Mouse (Mus musculus): ENCODE results near the gene Pin1rt1. TPM values are rescaled to one million over a fixed set of nuclear protein-coding genes. Genes with fewer than 3 reads are reported as not detected.
A peak's percentile ranks its signal among the peaks of the same experiment; 100 is the strongest.

The Pin1rt1 gene
- total and polyA plus RNA-seq, 3 experiments = not detected

- Histone ChIP-seq H3K4me3 (replicated peaks in 1 of 3; ENCODE audit: low read depth in 2 of 3, low read length in 2 of 3, poor library complexity in 1 of 3) (peak within 1 kb of the TSS; percentile 35 to 85 (median 38)), H3K9ac (ENCODE audit: insufficient read depth, low read depth) (peak within 1 kb of the TSS; percentile 59), H3K4me2 (ENCODE audit: insufficient read depth, low read depth, poor library complexity, severe bottlenecking) (peak within 1 kb of the TSS; percentile 69), H3K36me3 (replicated peaks in 1 of 2; ENCODE audit: control insufficient read depth in 1 of 2, insufficient read depth in 1 of 2, low read length in 1 of 2) (no peaks in the 10 kb centered on the region), H3K4me1 (ENCODE audit: control insufficient read depth in 1 of 2, insufficient read depth in 2 of 2) (peaks cover 3 to 11% of the 10 kb centered on the region in 2 experiments), H3K9me3 (replicated peaks; ENCODE audit: low read length) (no peaks in the 10 kb centered on the region), H3K27ac (ENCODE audit: insufficient read depth, low read depth) (no peak within 1 kb of the TSS), H3K27me3 (replicated peaks) (no peaks in the 10 kb centered on the region), H3K79me2 (replicated peaks; ENCODE audit: control insufficient read depth, extremely low read depth, insufficient read depth, poor library complexity, severe bottlenecking) (no peaks in the 10 kb centered on the region)
- peak; percentile 49; the same call in 1 of the 2 replicates for TF ChIP-seq TCF12 (IDR thresholded peaks at IDR 0.05; ENCODE audit: low read depth, low read length)
- no peak for TF ChIP-seq CTCF (conservative IDR thresholded peaks at IDR 0.05 in 1 of 2, IDR thresholded peaks at IDR 0.05 in 1 of 2; ENCODE audit: low read depth in 2 of 2, low read length in 2 of 2)
- TF ChIP-seq UBTF (IDR thresholded peaks at IDR 0.05; ENCODE audit: low read depth, low read length) = 0 out of 2 replicates have a peak, but pooled peaks have one; percentile 27
- TF ChIP-seq MAZ (IDR thresholded peaks at IDR 0.05; ENCODE audit: low read depth, low read length) = no peak
- peak; percentile 65 for TF ChIP-seq USF2 (conservative IDR thresholded peaks at IDR 0.05; ENCODE audit: low read depth, low read length)
- TF ChIP-seq POLR2A (IDR thresholded peaks at IDR 0.05; ENCODE audit: low read depth, low read length) = peak; percentile 77
- peak; percentile 78 for TF ChIP-seq MAX (IDR thresholded peaks at IDR 0.05; ENCODE audit: low read length)
- TF ChIP-seq BHLHE40 (IDR thresholded peaks at IDR 0.05; ENCODE audit: low read depth, low read length) = peak; percentile 53
- TF ChIP-seq USF1 (IDR thresholded peaks at IDR 0.05; ENCODE audit: low read depth, low read length) = peak; percentile 79
- peak; percentile 52; the same call in 1 of the 2 replicates for TF ChIP-seq NRF1 (IDR thresholded peaks at IDR 0.05; ENCODE audit: low read depth, low read length)
- no peak for TF ChIP-seq HCFC1 (IDR thresholded peaks at IDR 0.05; ENCODE audit: low read depth, low read length)
- TF ChIP-seq EP300 (IDR thresholded peaks at IDR 0.05; ENCODE audit: low read length) = no peak
- TF ChIP-seq ZMIZ1 (IDR thresholded peaks at IDR 0.05; ENCODE audit: low read depth, low read length) = 0 out of 2 replicates have a peak, but pooled peaks have one; percentile 35
- TF ChIP-seq IRF4 (IDR thresholded peaks at IDR 0.05; ENCODE audit: low read depth, low read length) = no peak
- peak; percentile 48; the same call in 1 of the 2 replicates for TF ChIP-seq NELFE (IDR thresholded peaks at IDR 0.05; ENCODE audit: low read depth, low read length)
- no peak for DNase-seq (ENCODE audit: extremely low read depth)
- dilution Hi-C loops (cut with MboI; ENCODE audit: extremely low pct_ligation_motif_present, extremely low pct_unique_long_range_greater_than_20kb, low sequenced_read_pairs) = no loop called here
- in situ Hi-C loops (cut with MboI; ENCODE audit: low pct_ligation_motif_present, low pct_unique_long_range_greater_than_20kb, low sequenced_read_pairs) = loop anchor here (10.0 kb wide), 1 partner anchor 58 kb away; no protein-coding TSS in a partner anchor
These were observed 26.5 kb upstream of the Pin1rt1 start, which contains the start of gene Depdc7 for GRCm38 (mm10) chr2:104742741-104743064. TSS of gene Depdc7 (minus strand) at chr2:104742878.

DNA sequence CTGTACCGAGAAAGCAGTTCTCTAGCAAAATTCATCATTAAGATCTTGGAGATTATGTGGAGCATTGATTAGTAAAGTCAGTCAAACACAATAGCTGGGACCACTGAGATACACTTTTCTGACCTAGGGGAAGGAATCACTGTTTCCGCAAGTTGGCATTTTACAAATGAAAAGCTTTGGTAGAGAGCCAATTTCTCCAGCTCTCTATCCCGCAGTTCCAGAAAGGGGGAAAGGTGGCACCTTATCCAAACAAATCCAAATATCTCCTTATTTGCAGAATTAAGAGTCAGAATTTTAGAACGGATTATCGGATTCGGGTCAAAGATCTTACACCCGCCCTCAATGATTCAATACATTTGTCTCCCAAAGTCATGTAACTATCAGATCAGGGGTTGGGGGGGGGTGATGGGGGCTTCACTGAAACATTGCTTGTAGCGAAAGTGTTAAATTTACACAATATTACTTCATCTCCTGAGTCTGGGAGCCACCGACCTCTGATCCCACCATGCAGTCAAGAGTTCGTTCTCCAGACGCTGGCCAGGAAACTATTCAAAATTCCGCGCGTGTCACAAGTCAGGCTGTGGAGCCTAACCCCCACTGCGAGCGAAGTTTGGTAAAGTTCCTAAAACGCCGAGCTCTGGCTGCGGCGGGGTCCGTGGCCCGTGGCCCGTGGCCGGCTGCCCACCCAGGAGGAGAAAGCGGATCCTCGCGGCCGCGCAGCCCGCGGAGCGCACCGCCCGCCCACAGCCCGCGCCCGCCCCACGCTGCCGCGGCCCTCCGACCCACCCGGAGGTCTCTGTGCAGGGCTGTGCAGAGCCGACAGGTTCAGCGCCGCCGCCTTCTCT, 25.9 kb upstream of the Pin1rt1 start:
- Histone ChIP-seq H3K4me3 (replicated peaks in 1 of 3; ENCODE audit: low read depth in 2 of 3, low read length in 2 of 3, poor library complexity in 1 of 3) (peak overlapping the region; percentile 35 to 85 (median 38)), H3K4me2 (ENCODE audit: insufficient read depth, low read depth, poor library complexity, severe bottlenecking) (peak overlapping the region; percentile 69), H3K9me3 (replicated peaks; ENCODE audit: low read length) (no peaks in the 10 kb centered on the region), H3K9ac (ENCODE audit: insufficient read depth, low read depth) (peak overlapping the region; percentile 59), H3K79me2 (replicated peaks; ENCODE audit: control insufficient read depth, extremely low read depth, insufficient read depth, poor library complexity, severe bottlenecking) (no peaks in the 10 kb centered on the region), H3K4me1 (ENCODE audit: control insufficient read depth in 1 of 2, insufficient read depth in 2 of 2) (peaks cover 3 to 11% of the 10 kb centered on the region in 2 experiments), H3K27ac (ENCODE audit: insufficient read depth, low read depth) (no peak overlapping the region), H3K27me3 (replicated peaks) (no peaks in the 10 kb centered on the region), H3K36me3 (replicated peaks in 1 of 2; ENCODE audit: control insufficient read depth in 1 of 2, insufficient read depth in 1 of 2, low read length in 1 of 2) (no peaks in the 10 kb centered on the region)
- no peak for DNase-seq (ENCODE audit: extremely low read depth)
- in situ Hi-C loops (cut with MboI; ENCODE audit: low pct_ligation_motif_present, low pct_unique_long_range_greater_than_20kb, low sequenced_read_pairs) = loop anchor here (10.0 kb wide), 1 partner anchor 57 kb away; no protein-coding TSS in a partner anchor
- TF ChIP-seq POLR2AphosphoS2 (IDR thresholded peaks at IDR 0.05; ENCODE audit: low read depth, low read length) (no peak), UBTF (IDR thresholded peaks at IDR 0.05; ENCODE audit: low read depth, low read length) (no peak), MAX (IDR thresholded peaks at IDR 0.05; ENCODE audit: low read length) (no peak), ELF1 (IDR thresholded peaks at IDR 0.05; ENCODE audit: low read depth, low read length) (no peak), RCOR1 (conservative IDR thresholded peaks at IDR 0.05; ENCODE audit: low read depth, low read length) (no peak), NRF1 (IDR thresholded peaks at IDR 0.05; ENCODE audit: low read depth, low read length) (no peak)
- dilution Hi-C loops (cut with MboI; ENCODE audit: extremely low pct_ligation_motif_present, extremely low pct_unique_long_range_greater_than_20kb, low sequenced_read_pairs) = no loop called here

Data from CH12.LX (cell line).